Mouse (Mus musculus): ENCODE results near the gene Grap.

Gene Grap

DNA sequence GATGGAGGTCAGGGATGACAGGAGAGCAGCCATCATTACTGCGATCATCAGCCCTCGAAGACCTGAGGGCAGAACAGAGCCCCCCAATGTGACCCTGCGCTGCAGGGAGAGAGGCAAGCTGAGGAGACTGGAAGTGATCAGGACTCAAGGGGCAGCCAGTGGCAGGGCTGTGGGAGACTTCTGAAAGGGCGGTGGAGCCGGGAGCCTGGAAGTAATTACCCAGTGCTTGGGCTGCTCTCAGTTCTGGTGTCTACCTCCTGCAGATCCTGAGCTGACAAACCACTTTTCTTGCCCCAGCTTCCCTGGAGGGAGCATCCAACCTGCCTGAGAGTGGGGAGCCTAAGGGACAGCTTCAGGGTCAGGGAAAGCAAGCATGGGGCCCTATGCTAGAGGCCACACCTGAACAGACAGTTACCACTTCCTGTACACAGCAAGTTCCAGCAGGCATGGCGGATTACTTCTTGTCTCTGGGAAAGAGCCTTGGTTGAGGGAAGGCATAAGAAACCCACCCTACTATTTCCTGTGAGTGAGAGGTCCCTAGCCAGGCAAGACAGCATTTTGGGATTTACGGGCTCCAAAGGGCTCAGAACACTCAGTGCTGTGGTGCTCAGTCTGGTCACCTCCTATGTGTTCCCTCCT lies 23.3 kb downstream of the Grap start:
- Histone ChIP-seq H3K4me1 (replicated peaks; ENCODE audit: low read depth, low read length) (peaks cover 38% of the 10 kb centered on the region), H3K9me3 (ENCODE audit: low read length) (no peaks in the 10 kb centered on the region), H3K27me3 (ENCODE audit: insufficient read depth, low read length) (peaks cover 64% of the 10 kb centered on the region), H3K4me3 (replicated peaks; ENCODE audit: low read length) (no peak overlapping the region), H3K36me3 (ENCODE audit: insufficient read depth, low read length) (no peaks in the 10 kb centered on the region)
- no peak for TF ChIP-seq POU5F1 (IDR thresholded peaks at IDR 0.05; ENCODE audit: borderline replicate concordance, low read length)
- no peak for TF ChIP-seq NANOG (IDR thresholded peaks at IDR 0.05; ENCODE audit: borderline replicate concordance, low read length)
- no peak for TF ChIP-seq CTCF (conservative IDR thresholded peaks at IDR 0.05; ENCODE audit: low read length)

DNA sequence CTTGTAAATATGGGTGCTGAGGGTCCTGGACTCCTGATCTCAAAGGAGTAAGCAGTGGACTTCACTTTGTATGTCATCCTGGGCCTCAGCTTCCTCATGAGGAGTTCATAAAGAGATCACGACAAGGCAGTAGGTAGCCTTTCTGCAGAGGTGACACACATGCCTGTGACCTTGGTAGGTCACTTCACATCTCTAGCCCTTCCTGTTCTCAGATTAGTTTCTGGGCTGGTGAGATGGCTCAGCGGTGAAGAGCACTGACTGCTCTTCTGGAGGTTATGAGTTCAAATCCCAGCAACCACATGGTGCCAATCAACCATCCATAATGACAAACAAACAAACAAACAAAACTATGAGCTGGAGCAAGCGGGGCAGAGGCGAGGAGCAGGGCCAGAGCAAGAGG lies 24.6 kb downstream of the Grap start:
- TF ChIP-seq POU5F1 (IDR thresholded peaks at IDR 0.05; ENCODE audit: borderline replicate concordance, low read length) (no peak), NANOG (IDR thresholded peaks at IDR 0.05; ENCODE audit: borderline replicate concordance, low read length) (no peak)
- peaks cover 54% of the 10 kb centered on the region for H3K27me3 ChIP-seq (ENCODE audit: insufficient read depth, low read length)
- no peaks in the 10 kb centered on the region for H3K9me3 ChIP-seq (ENCODE audit: low read length)
- H3K4me3 ChIP-seq (replicated peaks; ENCODE audit: low read length), result no peak overlapping the region
- peaks cover 37% of the 10 kb centered on the region for H3K4me1 ChIP-seq (replicated peaks; ENCODE audit: low read depth, low read length)
- H3K36me3 ChIP-seq (ENCODE audit: insufficient read depth, low read length), result no peaks in the 10 kb centered on the region

DNA sequence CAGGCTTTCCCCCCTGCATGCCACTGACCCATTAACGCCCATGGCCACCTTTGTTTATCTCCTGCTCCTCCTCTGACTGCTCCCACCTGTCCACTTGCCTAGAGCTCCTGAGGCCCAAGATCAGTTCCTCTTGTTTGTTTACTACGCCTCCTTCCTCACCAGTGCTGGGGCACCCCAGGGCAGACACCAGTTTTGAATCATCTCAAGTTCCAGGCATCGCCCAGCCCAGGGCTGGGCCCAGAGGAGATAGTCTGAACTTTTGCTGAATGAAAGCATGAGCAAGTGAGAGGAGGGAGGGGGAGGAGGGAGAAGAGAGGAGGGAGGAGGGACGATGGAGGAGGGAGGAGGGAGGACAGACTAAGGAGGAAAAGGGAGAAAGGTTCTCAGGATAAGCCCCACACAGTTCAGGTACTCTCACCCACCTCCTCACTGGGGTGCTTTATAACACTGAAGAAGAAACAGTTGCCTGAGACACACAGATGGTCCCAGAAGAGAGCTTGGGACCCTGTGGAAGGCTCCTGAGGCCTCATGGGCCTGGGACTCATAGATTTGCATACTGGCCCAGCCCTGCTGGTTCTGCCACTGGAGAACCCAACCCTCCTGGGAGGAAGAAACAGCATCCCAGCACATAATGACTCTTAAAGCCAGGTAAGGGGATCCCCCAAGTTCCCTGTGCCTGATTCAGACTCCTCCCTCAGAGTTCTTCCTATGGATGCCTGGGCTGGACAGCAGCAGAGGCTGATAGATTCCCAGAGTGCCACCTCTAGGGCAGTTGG lies 26.2 kb downstream of the Grap start:
- Histone ChIP-seq H3K4me3 (replicated peaks; ENCODE audit: low read length) (no peak overlapping the region), H3K27me3 (ENCODE audit: insufficient read depth, low read length) (peaks cover 53% of the 10 kb centered on the region)
- TF ChIP-seq NANOG (IDR thresholded peaks at IDR 0.05; ENCODE audit: borderline replicate concordance, low read length), result no peak
- no peak for TF ChIP-seq CTCF (conservative IDR thresholded peaks at IDR 0.05; ENCODE audit: low read length)
- no peak for TF ChIP-seq POU5F1 (IDR thresholded peaks at IDR 0.05; ENCODE audit: borderline replicate concordance, low read length)

DNA sequence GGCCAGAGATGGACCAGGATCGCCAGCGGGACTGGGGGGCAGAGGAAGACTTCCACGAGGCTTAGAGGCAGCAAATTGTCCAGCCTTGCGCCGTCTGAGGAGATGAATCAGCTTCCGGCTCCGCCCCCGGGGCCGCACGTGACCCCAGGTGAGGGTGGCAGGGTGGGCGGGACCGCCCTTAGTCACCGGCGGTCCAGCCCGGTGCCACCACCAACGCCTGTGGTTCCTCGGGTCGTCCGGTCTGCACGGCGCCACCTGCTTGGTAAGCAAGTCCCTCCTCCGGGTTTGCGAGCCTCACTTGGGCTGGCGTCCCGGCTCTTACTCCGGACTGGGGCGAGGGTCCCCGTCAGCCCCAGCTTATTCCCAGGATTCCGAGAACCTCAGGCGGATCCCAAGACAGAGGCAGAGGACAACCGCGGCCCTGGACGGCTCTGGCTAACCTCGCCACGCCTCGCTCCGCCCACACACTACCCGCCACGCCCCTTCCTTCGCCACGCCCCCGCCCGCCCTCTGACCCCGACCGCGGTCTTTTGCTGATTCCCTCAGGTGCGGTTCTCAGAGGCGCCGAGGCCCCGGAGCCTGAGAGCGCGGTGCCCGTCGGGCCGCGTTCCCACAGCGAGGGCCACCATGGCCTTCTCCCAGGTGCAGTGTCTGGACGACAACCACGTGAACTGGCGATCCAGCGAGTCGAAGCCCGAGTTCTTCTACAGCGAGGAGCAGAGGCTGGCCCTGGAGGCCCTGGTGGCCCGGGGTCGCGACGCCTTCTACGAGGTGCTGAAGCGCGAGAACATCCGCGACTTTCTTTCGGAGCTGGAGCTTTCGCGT lies 31.1 kb downstream of the Grap start, which contains the start of gene Fam83g:
TSS of gene Fam83g (plus strand) at position 185 of the 825 bp plus-strand sequence.
- Histone ChIP-seq H3K4me1 (replicated peaks; ENCODE audit: low read depth, low read length) (peaks cover 43% of the 10 kb centered on the region), H3K27me3 (ENCODE audit: insufficient read depth, low read length) (peaks cover 52% of the 10 kb centered on the region), H3K9me3 (ENCODE audit: low read length) (no peaks in the 10 kb centered on the region), H3K36me3 (ENCODE audit: insufficient read depth, low read length) (0 out of 2 replicates have a peak, but pooled peaks cover 5% of the 10 kb centered on the region), H3K4me3 (replicated peaks; ENCODE audit: low read length) (peak within 1 kb of the TSS; percentile 80)
- no peak for TF ChIP-seq POU5F1 (IDR thresholded peaks at IDR 0.05; ENCODE audit: borderline replicate concordance, low read length)
- no peak for TF ChIP-seq NANOG (IDR thresholded peaks at IDR 0.05; ENCODE audit: borderline replicate concordance, low read length)
- no peak for TF ChIP-seq CTCF (conservative IDR thresholded peaks at IDR 0.05; ENCODE audit: low read length)

More for the DNA sequence above, 26.2 kb downstream of the Grap start:
- no peaks in the 10 kb centered on the region for H3K36me3 ChIP-seq (ENCODE audit: insufficient read depth, low read length)
- peaks cover 38% of the 10 kb centered on the region for H3K4me1 ChIP-seq (replicated peaks; ENCODE audit: low read depth, low read length)
- H3K9me3 ChIP-seq (ENCODE audit: low read length), result no peaks in the 10 kb centered on the region

DNA sequence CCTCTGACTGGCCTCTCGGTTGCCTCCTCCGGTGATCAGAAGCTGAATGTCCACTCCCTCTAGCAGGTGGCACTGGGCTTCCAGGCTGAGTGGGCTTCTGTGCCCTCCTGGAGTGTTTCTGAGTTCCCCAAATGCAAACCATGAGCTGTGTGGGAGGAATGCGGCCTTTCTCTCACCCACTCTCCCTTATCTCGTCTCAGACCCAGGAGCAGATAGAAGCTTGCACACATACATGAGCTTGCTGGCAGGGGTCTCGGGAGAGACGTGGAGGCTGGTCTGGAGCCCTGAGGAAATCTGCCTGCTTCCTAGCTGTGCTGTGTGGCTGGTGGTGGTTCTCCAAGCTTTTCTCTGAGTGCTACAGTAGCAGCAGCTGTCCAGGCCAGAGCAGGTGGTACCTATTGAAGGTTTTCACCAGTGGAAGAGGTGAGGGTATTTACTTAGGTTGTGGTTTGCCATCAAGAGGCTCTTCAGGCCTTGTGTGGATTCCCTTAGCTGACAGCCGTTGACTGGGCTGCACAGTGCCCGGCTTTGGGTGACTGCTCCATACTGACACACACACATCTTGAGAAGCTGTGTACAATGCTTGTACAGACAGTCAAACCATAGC lies 32.2 kb downstream of the Grap start:
- Histone ChIP-seq H3K27me3 (ENCODE audit: insufficient read depth, low read length) (peaks cover 46% of the 10 kb centered on the region), H3K4me3 (replicated peaks; ENCODE audit: low read length) (peak overlapping the region; percentile 80), H3K36me3 (ENCODE audit: insufficient read depth, low read length) (0 out of 2 replicates have a peak, but pooled peaks cover 5% of the 10 kb centered on the region), H3K4me1 (replicated peaks; ENCODE audit: low read depth, low read length) (peaks cover 43% of the 10 kb centered on the region), H3K9me3 (ENCODE audit: low read length) (no peaks in the 10 kb centered on the region)
- TF ChIP-seq POU5F1 (IDR thresholded peaks at IDR 0.05; ENCODE audit: borderline replicate concordance, low read length) (no peak), CTCF (conservative IDR thresholded peaks at IDR 0.05; ENCODE audit: low read length) (no peak), NANOG (IDR thresholded peaks at IDR 0.05; ENCODE audit: borderline replicate concordance, low read length) (no peak)

DNA sequence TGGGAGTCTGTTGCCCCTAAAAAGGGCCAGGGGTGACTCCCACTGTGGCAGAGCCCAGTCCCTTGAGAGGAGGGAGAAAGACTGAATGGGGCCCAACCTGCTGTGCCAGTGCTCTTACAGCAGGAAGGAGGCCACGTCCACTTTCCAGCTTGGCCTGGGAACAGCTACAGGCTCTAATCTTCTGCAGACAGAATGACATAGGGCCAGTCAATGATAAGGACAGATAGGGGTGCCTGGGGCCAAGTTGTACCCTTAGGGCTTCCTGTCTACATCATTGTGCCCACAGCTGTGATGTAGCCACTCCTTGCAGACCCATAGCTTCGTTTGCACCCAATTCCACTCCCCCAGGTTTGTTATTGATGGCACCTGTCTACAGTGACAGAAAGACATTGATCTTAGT lies 33.1 kb downstream of the Grap start:
- Histone ChIP-seq H3K9me3 (ENCODE audit: low read length) (no peaks in the 10 kb centered on the region), H3K36me3 (ENCODE audit: insufficient read depth, low read length) (0 out of 2 replicates have a peak, but pooled peaks cover 5% of the 10 kb centered on the region), H3K27me3 (ENCODE audit: insufficient read depth, low read length) (peaks cover 43% of the 10 kb centered on the region), H3K4me1 (replicated peaks; ENCODE audit: low read depth, low read length) (peaks cover 43% of the 10 kb centered on the region), H3K4me3 (replicated peaks; ENCODE audit: low read length) (no peak overlapping the region)
- TF ChIP-seq CTCF (conservative IDR thresholded peaks at IDR 0.05; ENCODE audit: low read length) (no peak), NANOG (IDR thresholded peaks at IDR 0.05; ENCODE audit: borderline replicate concordance, low read length) (no peak), POU5F1 (IDR thresholded peaks at IDR 0.05; ENCODE audit: borderline replicate concordance, low read length) (no peak)

DNA sequence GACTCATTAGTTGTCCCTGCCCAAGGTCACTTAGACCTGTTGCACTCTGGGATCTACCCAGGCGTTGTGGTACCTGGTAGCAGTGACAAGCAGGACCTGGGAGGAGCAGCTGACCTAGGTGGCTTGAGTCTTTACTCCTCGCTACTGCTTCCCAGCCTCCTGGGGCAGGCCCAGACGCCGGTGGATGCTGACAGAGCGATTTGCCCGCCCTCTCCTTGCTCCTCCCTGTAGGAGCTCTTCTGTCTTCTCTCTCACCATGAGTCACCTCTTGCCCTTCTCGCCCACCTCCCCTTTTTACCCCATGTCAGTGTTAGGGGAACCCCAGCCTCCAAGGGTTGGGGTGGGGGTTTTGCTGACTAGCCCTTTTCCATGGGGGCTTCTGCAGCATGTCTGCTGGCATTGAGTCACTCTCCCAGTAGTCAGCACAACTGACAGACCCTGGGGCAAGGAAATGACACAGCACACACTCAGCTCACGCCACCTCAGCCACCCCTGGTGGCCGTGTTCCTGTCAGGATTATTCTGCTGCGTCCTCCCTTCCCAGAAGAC lies 33.9 kb downstream of the Grap start:
- TF ChIP-seq NANOG (IDR thresholded peaks at IDR 0.05; ENCODE audit: borderline replicate concordance, low read length), result no peak
- TF ChIP-seq POU5F1 (IDR thresholded peaks at IDR 0.05; ENCODE audit: borderline replicate concordance, low read length), result no peak
- no peak for TF ChIP-seq CTCF (conservative IDR thresholded peaks at IDR 0.05; ENCODE audit: low read length)
- Histone ChIP-seq H3K9me3 (ENCODE audit: low read length) (no peaks in the 10 kb centered on the region), H3K4me3 (replicated peaks; ENCODE audit: low read length) (no peak overlapping the region), H3K36me3 (ENCODE audit: insufficient read depth, low read length) (0 out of 2 replicates have a peak, but pooled peaks cover 5% of the 10 kb centered on the region), H3K4me1 (replicated peaks; ENCODE audit: low read depth, low read length) (peaks cover 42% of the 10 kb centered on the region), H3K27me3 (ENCODE audit: insufficient read depth, low read length) (peaks cover 43% of the 10 kb centered on the region)
